Mouse (Mus musculus): ENCODE measurements around the gene Adgrl3. TPM values are rescaled to one million over a fixed set of nuclear protein-coding genes. Genes with fewer than 3 reads are reported as not detected.

Adgrl3 gene
- polyA plus RNA-seq, 1 experiment from 2014 or later = 5.5 TPM

- Histone ChIP-seq H3K4me1 (replicated peaks; ENCODE audit: control insufficient read depth, insufficient read depth) (no peaks in the 10 kb centered on the region), H3K4me3 (ENCODE audit: low read depth, low read length) (no peak overlapping the region), H3K4me2 (replicated peaks; ENCODE audit: low read depth) (no peak overlapping the region), H3K27me3 (ENCODE audit: control insufficient read depth, insufficient read depth, low read length) (no peaks in the 10 kb centered on the region), H3K27ac (replicated peaks) (no peak overlapping the region), H3K9ac (ENCODE audit: low read length) (no peak overlapping the region), H3K9me3 (ENCODE audit: control insufficient read depth, low read length) (no peaks in the 10 kb centered on the region), H3K36me3 (ENCODE audit: control insufficient read depth, insufficient read depth, low read length) (no peaks in the 10 kb centered on the region)
- WGBS = 56% methylated on average over 1 of the region's 1 CpGs
- ATAC-seq (ENCODE audit: low FRiP score, low TSS enrichment) (no peak), DNase-seq (ENCODE audit: low spot score) (no peak)
- no peak for TF ChIP-seq EP300 (optimal IDR thresholded peaks at IDR 0.05)
- TF ChIP-seq CTCF (IDR thresholded peaks at IDR 0.05; ENCODE audit: low read depth) = no peak
These were observed 324.4 kb downstream of the Adgrl3 start for GRCm38 (mm10) chr5:81344330-81344729.

GRCm38 (mm10) chr5:81345096-81345435, 325.1 kb downstream of the Adgrl3 start:
- H3K4me1 ChIP-seq (replicated peaks; ENCODE audit: control insufficient read depth, insufficient read depth) = no peaks in the 10 kb centered on the region

GRCm38 (mm10) chr5:81345436-81346131, 325.6 kb downstream of the Adgrl3 start:
- no peak for ATAC-seq (ENCODE audit: low FRiP score, low TSS enrichment)
- WGBS = 46% methylated on average over 9 of the region's 9 CpGs
- DNase-seq (ENCODE audit: low spot score) = no peak

More at GRCm38 (mm10) chr5:81345096-81345435, 325.1 kb downstream of the Adgrl3 start:
- no peaks in the 10 kb centered on the region for H3K36me3 ChIP-seq (ENCODE audit: control insufficient read depth, insufficient read depth, low read length)
- H3K4me2 ChIP-seq (replicated peaks; ENCODE audit: low read depth) = no peak overlapping the region
- H3K27me3 ChIP-seq (ENCODE audit: control insufficient read depth, insufficient read depth, low read length) = no peaks in the 10 kb centered on the region
- H3K4me3 ChIP-seq (ENCODE audit: low read depth, low read length) = no peak overlapping the region
- 51% methylated on average over 3 of the region's 3 CpGs for WGBS
- ATAC-seq (ENCODE audit: low FRiP score, low TSS enrichment) (no peak), DNase-seq (ENCODE audit: low spot score) (no peak)
- no peak overlapping the region for H3K27ac ChIP-seq (replicated peaks)
- TF ChIP-seq EP300 (optimal IDR thresholded peaks at IDR 0.05) (no peak), CTCF (IDR thresholded peaks at IDR 0.05; ENCODE audit: low read depth) (no peak)
- H3K9me3 ChIP-seq (ENCODE audit: control insufficient read depth, low read length) = no peaks in the 10 kb centered on the region
- no peak overlapping the region for H3K9ac ChIP-seq (ENCODE audit: low read length)

GRCm38 (mm10) chr5:81347571-81347970, 327.6 kb downstream of the Adgrl3 start:
- ATAC-seq (ENCODE audit: low FRiP score, low TSS enrichment) = no peak

More at GRCm38 (mm10) chr5:81345436-81346131, 325.6 kb downstream of the Adgrl3 start:
- Histone ChIP-seq H3K27ac (replicated peaks) (no peak overlapping the region), H3K9me3 (ENCODE audit: control insufficient read depth, low read length) (no peaks in the 10 kb centered on the region), H3K4me2 (replicated peaks; ENCODE audit: low read depth) (no peak overlapping the region), H3K4me1 (replicated peaks; ENCODE audit: control insufficient read depth, insufficient read depth) (no peaks in the 10 kb centered on the region), H3K36me3 (ENCODE audit: control insufficient read depth, insufficient read depth, low read length) (no peaks in the 10 kb centered on the region), H3K27me3 (ENCODE audit: control insufficient read depth, insufficient read depth, low read length) (no peaks in the 10 kb centered on the region), H3K9ac (ENCODE audit: low read length) (no peak overlapping the region), H3K4me3 (ENCODE audit: low read depth, low read length) (no peak overlapping the region)
- TF ChIP-seq EP300 (optimal IDR thresholded peaks at IDR 0.05) (no peak), CTCF (IDR thresholded peaks at IDR 0.05; ENCODE audit: low read depth) (no peak)

GRCm38 (mm10) chr5:81359560-81359959, 339.6 kb downstream of the Adgrl3 start:
- H3K36me3 ChIP-seq (ENCODE audit: control insufficient read depth, insufficient read depth, low read length) = no peaks in the 10 kb centered on the region
- no peak overlapping the region for H3K4me2 ChIP-seq (replicated peaks; ENCODE audit: low read depth)
- no peak for DNase-seq (ENCODE audit: low spot score)
- no peak overlapping the region for H3K27ac ChIP-seq (replicated peaks)
- no peak overlapping the region for H3K4me3 ChIP-seq (ENCODE audit: low read depth, low read length)
- no peaks in the 10 kb centered on the region for H3K4me1 ChIP-seq (replicated peaks; ENCODE audit: control insufficient read depth, insufficient read depth)
- 72% methylated on average over 2 of the region's 2 CpGs for WGBS
- ATAC-seq (ENCODE audit: low FRiP score, low TSS enrichment) = no peak
- TF ChIP-seq EP300 (optimal IDR thresholded peaks at IDR 0.05) = no peak
- TF ChIP-seq CTCF (IDR thresholded peaks at IDR 0.05; ENCODE audit: low read depth) = no peak
- H3K27me3 ChIP-seq (ENCODE audit: control insufficient read depth, insufficient read depth, low read length) = no peaks in the 10 kb centered on the region
- H3K9ac ChIP-seq (ENCODE audit: low read length) = no peak overlapping the region
- H3K9me3 ChIP-seq (ENCODE audit: control insufficient read depth, low read length) = no peaks in the 10 kb centered on the region

More at GRCm38 (mm10) chr5:81347571-81347970, 327.6 kb downstream of the Adgrl3 start:
- H3K9ac ChIP-seq (ENCODE audit: low read length) = no peak overlapping the region
- no peaks in the 10 kb centered on the region for H3K9me3 ChIP-seq (ENCODE audit: control insufficient read depth, low read length)
- no peak for DNase-seq (ENCODE audit: low spot score)
- no peaks in the 10 kb centered on the region for H3K4me1 ChIP-seq (replicated peaks; ENCODE audit: control insufficient read depth, insufficient read depth)
- no peaks in the 10 kb centered on the region for H3K27me3 ChIP-seq (ENCODE audit: control insufficient read depth, insufficient read depth, low read length)
- no peak overlapping the region for H3K4me2 ChIP-seq (replicated peaks; ENCODE audit: low read depth)
- 71% methylated on average over 4 of the region's 4 CpGs for WGBS
- no peak overlapping the region for H3K4me3 ChIP-seq (ENCODE audit: low read depth, low read length)
- H3K27ac ChIP-seq (replicated peaks) = no peak overlapping the region
- no peaks in the 10 kb centered on the region for H3K36me3 ChIP-seq (ENCODE audit: control insufficient read depth, insufficient read depth, low read length)
- TF ChIP-seq EP300 (optimal IDR thresholded peaks at IDR 0.05) = no peak
- no peak for TF ChIP-seq CTCF (IDR thresholded peaks at IDR 0.05; ENCODE audit: low read depth)

- Histone ChIP-seq H3K4me1 (replicated peaks; ENCODE audit: control insufficient read depth, insufficient read depth) (no peaks in the 10 kb centered on the region), H3K9me3 (ENCODE audit: control insufficient read depth, low read length) (no peaks in the 10 kb centered on the region), H3K27ac (replicated peaks) (no peak overlapping the region), H3K9ac (ENCODE audit: low read length) (no peak overlapping the region), H3K4me3 (ENCODE audit: low read depth, low read length) (no peak overlapping the region), H3K4me2 (replicated peaks; ENCODE audit: low read depth) (no peak overlapping the region), H3K36me3 (ENCODE audit: control insufficient read depth, insufficient read depth, low read length) (no peaks in the 10 kb centered on the region), H3K27me3 (ENCODE audit: control insufficient read depth, insufficient read depth, low read length) (no peaks in the 10 kb centered on the region)
- no peak for TF ChIP-seq CTCF (IDR thresholded peaks at IDR 0.05; ENCODE audit: low read depth)
- no peak for TF ChIP-seq EP300 (optimal IDR thresholded peaks at IDR 0.05)
- no peak for ATAC-seq (ENCODE audit: low FRiP score, low TSS enrichment)
- WGBS = 75% methylated on average over 8 of the region's 8 CpGs
- DNase-seq (ENCODE audit: low spot score) = no peak
These were observed 344.3 kb downstream of the Adgrl3 start for GRCm38 (mm10) chr5:81364198-81364643.

Measured in stomach, postnatal 0 days (tissue).